Mouse (Mus musculus): ENCODE measurements around the gene Ccar1.
"Not testable (repeated sequence)": the region's sequence is repeated elsewhere in the genome, so short reads cannot be mapped to it uniquely, and the experiment has no call there.

DNA sequence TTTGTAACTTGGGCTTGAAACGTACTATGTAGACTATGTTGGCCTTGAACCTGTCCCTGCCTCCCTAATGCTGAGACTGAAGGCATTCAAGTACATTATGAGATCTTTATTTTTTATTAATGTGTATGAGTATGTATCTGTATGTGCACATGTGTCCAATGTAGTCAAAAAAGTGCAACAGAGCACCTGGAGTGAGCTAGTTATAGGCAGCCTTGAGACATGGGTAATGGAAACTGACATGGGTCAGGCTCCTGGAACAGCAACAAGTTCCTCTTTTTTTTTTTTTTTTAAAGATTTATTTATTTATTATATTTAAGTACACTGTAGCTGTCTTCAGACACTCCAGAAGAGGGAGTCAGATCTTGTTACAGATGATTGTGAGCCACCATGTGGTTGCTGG lies 10.3 kb downstream of the Ccar1 start:
- TF ChIP-seq MYOG (IDR thresholded peaks at IDR 0.05; ENCODE audit: control insufficient read depth in 1 of 3, insufficient read depth in 1 of 3, insufficient read length in 2 of 3, low read depth in 2 of 3); POLR2A (IDR thresholded peaks at IDR 0.05; ENCODE audit: insufficient read length, low read depth): not testable (repeated sequence)

All from myocyte (in vitro differentiated cells).